Mouse (Mus musculus) hindlimb bud, embryonic 11.5 days (tissue): Measurements from ENCODE around the gene Xlr4b.
"Not testable (repeated sequence)": the region's sequence is repeated elsewhere in the genome, so short reads cannot be mapped to it uniquely, and the experiment has no call there.

Experiments used
- DNase-seq: peaks from one replicate; pipeline ENCODE4 v3.0.0-alpha.2; 2012; ENCODE audit warnings: low read depth, low spot score; ENCODE audit errors: extremely low spot score

The Xlr4b gene

GRCm38 (mm10) chrX:73213819-73214564 is at the start of gene Xlr4b:
TSS of gene Xlr4b (plus strand) at chrX:73214333.
- not testable (repeated sequence) for DNase-seq

DNA sequence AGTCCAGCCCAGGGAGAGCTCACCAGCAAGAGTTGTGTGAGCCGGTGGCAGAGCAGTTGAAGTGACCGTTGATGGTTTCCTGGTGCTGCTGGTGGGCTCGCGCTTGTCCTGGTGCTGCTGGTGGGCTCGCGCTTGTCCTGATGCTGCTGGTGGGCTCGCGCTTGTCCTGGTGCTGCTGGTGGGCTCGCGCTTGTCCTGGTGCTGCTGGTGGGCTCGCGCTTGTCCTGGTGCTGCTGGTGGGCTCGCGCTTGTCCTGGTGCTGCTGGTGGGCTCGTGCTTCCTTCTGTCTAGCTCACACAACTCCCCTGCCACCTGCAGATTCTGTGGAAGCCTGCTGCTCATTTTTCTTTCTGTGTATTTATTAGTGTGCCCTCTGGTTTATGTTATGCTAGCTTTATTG is 37.2 kb upstream of the Xlr4b start, which contains the start of gene Spin2d:
Gene Spin2d (minus strand): TSS at position 101 of the 400 bp plus-strand sequence.
- DNase-seq: not testable (repeated sequence)

- DNase-seq: not testable (repeated sequence)
These were observed 22.2 kb upstream of the Xlr4b start, which contains the start of gene Xlr3b for GRCm38 (mm10) chrX:73191934-73192333. TSS of gene Xlr3b (plus strand) at chrX:73192207.

DNA sequence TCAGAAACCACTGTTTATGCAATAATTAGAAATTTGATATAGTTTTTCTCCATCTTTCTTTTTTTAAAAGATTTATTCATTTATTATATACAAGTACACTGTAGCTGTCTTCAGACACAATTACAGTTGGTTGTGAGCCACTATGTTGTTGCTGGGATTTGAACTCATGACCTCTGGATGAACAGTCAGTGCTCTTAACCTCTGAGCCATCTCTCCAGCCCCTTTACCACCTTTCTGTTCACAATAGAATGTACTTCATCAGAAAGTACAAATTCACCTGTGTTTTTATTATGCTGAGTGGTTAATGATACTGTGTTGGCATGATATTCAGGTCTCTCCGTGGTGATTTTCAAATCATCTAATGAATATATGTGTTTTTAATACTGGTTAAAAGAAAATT is 11.2 kb downstream of the Xlr4b start:
- no peak for DNase-seq

DNA sequence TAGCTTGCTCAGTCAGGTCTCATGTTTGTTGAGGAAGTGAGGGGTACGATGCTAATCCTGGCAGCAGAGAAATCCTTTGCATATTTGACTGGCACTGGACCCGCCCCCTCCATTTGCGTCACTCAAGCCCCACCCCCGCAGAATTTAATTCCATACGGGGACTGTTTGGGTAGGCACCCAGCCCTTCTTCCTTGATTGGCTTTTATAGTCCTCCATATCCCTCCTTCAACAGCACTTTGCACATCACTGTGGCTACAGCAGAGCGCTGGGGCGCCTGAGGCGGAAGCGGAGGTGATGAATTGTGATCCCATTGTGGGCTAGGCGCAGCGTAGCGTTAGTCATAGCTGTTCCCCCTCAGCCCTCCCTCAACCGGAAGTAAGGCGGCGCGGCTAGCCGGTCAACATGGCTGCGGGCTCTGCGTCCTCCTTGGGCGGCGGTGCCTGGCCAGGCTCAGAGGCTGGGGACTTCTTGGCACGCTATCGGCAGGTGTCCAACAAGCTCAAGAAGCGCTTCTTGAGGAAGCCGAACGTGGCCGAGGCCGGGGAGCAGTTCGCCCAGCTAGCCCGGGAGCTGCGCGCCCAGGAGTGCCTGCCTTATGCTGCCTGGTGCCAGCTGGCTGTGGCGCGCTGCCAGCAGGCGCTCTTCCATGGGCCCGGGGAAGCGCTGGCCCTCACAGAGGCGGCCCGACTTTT is 13.9 kb downstream of the Xlr4b start, which contains the start of gene F8a:
Gene F8a (plus strand): TSS at position 378 of the 692 bp plus-strand sequence.
- no peak for DNase-seq

- DNase-seq: no peak
These were observed 14.6 kb downstream of the Xlr4b start for GRCm38 (mm10) chrX:73228606-73229214.

- DNase-seq: no peak
These were observed 15.2 kb downstream of the Xlr4b start for GRCm38 (mm10) chrX:73229288-73229687.

DNA sequence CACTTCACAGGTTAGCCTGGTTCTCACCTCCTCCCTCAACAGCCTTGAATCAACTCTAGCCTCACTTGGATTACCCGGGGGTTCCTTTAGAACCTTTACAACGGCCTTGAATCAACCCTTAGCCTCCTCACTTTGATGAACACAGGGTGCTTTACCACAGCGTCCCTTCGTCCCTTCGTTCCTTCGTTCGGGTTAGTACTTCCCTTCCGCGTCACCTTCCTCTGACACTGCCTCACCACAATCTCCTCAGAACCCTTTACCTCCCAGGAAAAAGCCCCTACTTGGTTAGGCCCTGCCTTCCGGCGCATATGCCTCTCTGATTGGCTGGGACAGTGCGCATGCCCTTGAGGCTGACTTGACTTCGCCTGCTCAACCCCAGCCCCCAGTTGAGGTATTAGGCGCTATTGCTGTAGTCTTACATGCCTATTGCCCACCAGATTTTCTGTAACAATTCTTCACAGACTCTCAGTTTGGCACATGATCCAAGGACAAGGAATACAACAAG is 28.7 kb downstream of the Xlr4b start, which contains the start of gene Xlr4c:
Gene Xlr4c (minus strand): TSS at position 310 of the 505 bp plus-strand sequence.
- DNase-seq: not testable (repeated sequence)

GRCm38 (mm10) chrX:73262428-73262827 is 48.3 kb downstream of the Xlr4b start:
- not testable (repeated sequence) for DNase-seq

- DNase-seq: not testable (repeated sequence)
These were observed 51.1 kb downstream of the Xlr4b start, which contains the start of gene Xlr3c for GRCm38 (mm10) chrX:73265270-73265669. TSS of gene Xlr3c (minus strand) at chrX:73265390.
